Mouse (Mus musculus) urinary bladder, postnatal 14 days (tissue): Measurements from ENCODE around the gene Fblim1.

Experiments used
- DNase-seq: peaks from one replicate; pipeline ENCODE4 v3.0.0; 2021; ENCODE audit warnings: low spot score

The Fblim1 gene

DNA sequence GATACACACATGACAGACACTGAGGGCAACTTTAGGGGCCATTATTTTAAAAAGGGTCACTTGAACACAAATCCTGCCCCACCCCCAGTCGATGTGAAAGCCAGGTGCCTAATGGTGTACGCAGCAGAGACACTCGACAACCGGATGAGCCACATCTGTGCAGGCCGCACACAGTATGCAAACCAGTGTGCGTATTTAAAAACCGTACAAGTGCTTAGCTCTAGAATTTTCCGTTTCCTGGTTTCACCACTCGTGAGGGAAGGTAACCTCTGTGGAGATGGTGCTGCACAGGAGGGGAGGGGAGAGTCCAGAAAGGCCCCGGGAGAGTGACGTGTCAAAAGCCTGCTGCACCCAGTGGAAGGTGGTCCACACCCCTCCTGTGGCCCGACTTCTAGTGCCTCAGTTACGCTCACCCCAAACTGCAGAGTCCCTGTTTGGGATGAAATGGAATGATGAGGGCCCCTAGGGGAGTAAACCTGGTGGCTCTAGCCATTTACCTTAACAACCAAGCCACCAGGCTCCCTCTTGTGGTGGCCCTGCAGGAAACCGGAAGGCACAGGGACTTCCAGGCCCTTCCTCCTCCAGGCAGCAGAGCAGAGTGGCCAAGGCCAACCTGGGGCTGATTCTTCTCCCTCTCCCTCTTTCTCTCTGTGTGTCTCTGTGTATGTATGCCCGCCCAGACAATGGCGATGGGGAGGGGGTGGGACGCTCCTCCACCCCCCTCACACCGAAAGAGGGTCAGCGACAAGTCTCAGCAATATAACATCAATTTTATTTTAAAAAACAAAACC, 19.3 kb upstream of the Fblim1 start:
- no peak for DNase-seq

- no peak for DNase-seq
Measured at GRCm38 (mm10) chr4:141624134-141624533, 18.2 kb upstream of the Fblim1 start.

- DNase-seq: no peak
Measured at GRCm38 (mm10) chr4:141623666-141624065, 17.8 kb upstream of the Fblim1 start, which contains the start of gene Slc25a34. Slc25a34 (minus strand) TSS chr4:141623821.

DNA sequence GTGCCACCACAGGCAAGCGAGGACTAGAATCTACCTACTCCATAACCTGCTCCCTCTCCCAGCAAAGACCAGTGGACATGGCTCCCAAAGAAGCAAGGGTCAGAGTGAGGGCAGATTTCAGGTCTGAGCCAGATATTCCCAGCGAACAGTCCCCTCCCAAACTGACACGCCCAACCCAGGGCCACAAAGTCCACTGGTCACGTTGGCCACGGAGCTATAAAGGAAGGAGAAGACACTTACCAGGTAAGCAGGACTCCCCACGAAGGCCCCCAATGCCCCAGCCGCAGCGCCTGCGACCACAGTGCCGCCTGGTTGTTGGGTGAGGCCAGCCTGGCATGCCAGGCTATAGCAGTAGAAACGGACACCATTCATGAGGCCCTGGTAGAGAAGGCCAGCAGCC, 17.1 kb upstream of the Fblim1 start:
- DNase-seq: no peak

DNA sequence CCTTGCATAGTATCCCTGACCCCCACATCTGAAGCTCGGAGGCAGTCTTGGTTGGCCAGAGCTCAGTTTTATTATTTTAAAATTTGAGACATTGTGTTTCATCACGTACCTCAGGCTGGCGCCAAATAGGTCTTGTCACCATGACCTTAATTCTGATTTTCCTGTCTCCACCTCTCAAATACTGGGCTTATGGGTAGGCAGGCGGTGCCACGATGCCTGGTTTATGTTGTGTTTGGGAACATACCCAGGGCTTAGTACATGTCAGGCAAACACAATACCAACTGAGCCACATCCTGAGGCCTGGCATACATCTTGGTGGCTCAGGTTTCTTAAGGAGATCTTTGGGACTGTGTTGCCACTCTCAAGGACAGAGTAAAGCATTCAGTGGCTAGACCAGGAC, 16.7 kb upstream of the Fblim1 start:
- no peak for DNase-seq

DNA sequence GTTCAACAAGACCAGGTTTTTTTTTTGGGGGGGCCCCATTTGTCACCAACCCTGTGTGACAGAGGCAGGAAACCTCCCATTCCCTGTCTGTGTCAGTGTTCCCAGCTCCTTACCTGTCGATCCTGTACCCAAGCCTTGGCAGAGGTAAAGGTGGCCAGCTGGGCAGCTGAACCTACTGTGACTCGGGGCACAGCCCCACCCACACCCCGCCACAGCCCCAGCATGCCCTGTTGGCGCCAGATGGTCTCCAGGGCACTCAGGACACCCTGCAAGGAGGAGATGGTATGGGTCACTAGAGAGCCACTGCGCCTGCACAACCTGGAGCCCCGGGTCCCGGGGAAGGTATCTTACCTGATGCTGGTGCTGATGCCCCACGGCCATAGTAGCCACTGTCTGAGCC, 16.2 kb upstream of the Fblim1 start:
- no peak for DNase-seq

- DNase-seq: no peak
Measured at GRCm38 (mm10) chr4:141621297-141621696, 15.4 kb upstream of the Fblim1 start.

DNA sequence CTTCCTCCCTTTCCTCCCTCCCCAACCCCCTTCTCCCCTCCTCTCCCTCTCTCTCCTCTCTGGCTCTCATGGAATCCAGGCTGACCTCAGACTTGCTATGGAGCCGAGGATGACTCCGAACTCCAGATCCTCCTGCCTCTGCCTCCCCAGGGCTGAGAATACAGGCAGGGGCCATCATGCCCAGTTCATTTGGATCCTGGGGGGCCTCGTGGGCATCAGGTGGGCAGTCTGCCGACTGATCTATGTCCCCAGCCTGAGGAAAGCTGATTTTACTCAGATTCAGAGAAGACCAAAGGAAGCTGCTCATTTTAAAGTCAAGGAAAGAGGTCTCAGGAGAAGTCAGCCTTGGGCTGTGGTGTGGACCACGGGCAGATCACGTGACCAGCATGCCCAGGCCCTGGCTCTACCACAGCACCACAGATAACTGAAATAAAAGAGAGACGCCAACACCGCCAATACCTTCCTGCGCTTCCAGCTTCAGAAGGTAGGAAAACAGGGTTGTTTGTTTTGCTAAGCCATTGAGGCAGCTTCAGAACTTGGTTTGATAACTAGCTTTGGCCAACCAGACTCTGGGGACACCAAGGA, 13.5 kb upstream of the Fblim1 start:
- no peak for DNase-seq

DNA sequence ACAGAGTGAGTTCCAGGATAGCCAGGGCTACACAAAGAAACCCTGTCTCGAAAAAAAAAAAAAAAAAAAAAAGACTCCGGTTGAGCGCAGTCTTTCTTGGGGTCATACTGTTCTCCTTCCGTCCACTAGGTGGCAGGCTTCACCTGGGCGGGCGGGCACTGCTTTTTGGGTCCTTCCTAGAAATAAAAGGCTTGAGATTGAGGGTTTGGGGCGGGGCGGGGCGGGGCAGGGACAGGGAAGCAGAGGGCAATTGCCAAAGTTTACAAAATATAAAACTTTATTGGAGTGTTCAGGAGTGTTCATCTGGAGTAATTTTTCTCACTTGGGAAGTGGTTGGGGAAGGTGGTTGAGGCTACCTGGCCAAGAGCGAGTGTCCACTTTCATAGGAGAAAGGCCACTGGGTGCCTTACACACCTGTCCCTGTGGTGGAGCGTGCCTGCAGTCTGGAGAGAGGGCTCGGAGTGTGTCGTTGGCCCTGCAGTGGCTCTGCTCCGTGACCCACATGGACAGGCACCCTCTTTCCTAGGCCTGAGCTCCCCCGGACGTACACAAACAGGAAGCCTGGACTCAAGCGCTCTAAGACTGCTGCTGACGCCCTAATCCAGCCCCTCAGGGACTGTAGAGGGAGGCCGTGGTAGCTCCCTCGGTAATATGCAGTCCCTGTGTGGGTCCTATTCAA, 12.8 kb upstream of the Fblim1 start, which contains the start of gene Tmem82:
TSS of gene Tmem82 (minus strand) at position 69 of the 679 bp plus-strand sequence.
- DNase-seq: peak; percentile 57

DNA sequence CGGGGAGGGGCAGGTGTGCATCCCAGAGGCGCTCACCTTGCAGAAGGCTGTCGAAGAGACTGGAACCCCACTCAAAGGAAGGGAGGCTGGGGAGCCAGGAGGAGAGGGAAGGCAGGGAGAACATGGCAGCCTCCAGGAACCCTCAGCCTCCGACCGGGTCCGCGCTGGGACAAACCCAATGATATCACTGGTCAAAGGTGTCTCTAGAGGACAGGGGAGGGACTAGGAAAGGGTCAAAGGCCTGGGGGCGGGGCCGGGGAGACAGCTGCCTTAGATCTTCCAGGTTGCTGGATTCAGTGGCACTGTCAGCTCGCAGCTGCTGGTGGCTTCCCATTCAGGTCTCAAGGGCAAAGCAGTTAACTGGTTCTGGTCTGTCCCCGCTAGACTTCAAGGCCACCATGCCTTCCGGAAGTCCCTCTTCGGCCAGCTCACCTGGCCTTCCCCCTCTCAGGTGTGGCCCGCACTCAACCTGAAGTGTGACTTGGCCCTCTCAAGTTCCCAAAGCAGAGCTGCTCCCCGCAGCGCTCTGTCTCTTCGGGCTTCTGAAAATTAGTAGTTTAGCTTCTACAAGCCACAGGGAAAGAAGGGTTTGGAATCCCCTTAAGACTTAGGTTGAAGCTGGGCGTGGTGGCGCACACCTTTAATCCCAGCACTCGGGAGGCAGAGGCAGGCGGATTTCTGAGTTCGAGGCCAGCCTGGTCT, 12.1 kb upstream of the Fblim1 start:
- DNase-seq: no peak

DNA sequence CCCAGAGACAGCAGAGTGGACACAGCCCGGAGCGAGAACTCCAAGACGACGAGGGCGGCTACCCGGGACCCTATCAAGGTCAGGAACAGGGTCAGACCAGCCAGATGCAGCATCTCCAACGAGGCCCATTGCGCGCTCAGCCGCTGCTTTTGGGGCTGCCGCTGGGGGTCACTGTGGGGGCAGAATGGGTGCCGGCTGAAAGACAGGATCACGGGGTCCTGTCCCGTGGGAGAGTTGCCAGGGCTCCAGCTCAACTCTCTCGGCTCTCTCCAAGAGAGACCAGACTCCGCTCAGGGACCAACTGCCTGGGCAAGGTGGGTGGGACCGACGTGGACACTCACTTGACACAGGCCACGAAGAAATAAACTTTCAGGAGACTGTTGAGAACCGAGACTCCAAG, 11.4 kb upstream of the Fblim1 start:
- peak; percentile 73 for DNase-seq

- no peak for DNase-seq
Measured at GRCm38 (mm10) chr4:141616811-141617210, 10.9 kb upstream of the Fblim1 start.

DNA sequence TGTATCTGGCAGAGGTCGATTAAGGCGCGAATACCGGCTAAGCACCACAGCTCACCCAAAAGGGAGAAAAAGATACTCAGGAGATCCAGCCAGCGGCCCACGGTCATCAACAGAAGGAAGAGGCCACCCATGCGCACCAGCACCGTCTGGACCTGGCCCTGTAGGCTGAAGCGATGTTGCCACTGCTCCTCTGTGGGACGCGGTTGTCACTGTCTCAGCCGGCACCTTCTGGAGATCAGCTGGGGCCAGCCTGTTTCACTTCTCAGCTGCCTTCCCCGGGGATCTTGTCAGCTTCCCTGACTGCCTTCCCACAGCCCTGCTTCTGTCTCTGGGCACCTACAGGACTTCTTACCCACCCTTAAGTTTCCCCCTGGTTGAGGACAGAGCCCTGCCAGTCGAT, 9.1 kb upstream of the Fblim1 start:
- no peak for DNase-seq

DNA sequence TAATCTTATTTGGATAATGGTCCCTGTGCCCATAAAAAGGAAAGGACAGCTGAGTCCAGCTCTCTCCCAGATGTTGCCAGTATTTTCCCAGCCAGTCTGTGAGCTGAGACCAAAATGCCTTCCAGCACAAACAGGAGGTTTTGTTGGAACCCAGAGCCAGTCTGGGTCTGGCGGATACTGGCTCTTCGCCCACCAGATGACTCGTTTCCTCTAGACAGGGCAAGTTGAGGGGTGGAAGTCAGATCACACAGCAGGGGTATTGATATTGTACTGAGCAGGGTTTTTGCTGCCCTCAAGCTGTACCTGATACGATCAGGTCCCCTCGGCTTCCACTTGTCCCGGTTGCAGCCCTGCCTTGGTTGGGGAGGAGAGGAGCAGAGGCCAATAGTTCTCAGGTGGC, 3.6 kb upstream of the Fblim1 start:
- DNase-seq: no peak

DNA sequence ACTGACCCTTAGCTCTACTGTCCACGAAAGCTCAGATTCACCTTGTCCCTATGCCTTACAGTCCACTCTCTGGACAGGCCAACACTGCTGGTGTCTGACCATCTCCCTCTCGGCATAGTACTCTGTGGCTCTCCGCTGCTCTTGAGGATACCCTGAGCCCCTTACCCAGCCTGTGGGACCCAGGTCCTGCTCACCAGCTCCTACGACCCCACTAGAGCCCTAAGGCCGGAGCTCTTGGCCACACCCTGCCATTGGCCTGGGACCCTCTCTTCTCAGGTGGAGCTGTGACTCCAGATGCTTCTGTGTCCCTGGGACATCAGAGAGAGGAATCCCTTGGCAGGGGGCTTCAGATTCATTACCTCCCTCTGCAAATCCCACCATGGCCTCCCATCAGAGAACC, 475 bp downstream of the Fblim1 start:
- DNase-seq: no peak

DNA sequence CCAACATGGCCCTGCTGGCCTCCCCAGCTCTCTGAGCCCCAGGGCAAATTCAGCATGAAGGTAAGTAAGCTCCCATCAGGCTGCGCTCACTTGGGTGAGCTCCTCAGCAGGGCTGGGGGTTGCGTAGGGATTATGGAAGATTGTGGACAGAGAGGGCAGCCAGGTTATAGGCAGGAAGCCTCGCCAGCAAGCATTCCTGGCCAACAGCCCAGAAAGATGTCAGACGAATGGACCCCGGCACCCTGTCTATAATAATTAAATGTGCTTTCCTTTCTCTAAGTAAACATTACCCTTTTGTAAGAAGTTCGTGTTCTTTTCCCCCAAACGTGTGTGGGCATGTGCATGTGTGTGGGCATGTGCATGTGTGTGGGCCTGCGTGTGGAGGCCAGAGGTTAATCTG, 1.4 kb downstream of the Fblim1 start:
- peak; percentile 61 for DNase-seq

- no peak for DNase-seq
Measured at GRCm38 (mm10) chr4:141603921-141604320, 2.0 kb downstream of the Fblim1 start.

GRCm38 (mm10) chr4:141602523-141603223, 3.2 kb downstream of the Fblim1 start:
- DNase-seq: no peak

GRCm38 (mm10) chr4:141601148-141601862, 4.6 kb downstream of the Fblim1 start:
- no peak for DNase-seq

DNA sequence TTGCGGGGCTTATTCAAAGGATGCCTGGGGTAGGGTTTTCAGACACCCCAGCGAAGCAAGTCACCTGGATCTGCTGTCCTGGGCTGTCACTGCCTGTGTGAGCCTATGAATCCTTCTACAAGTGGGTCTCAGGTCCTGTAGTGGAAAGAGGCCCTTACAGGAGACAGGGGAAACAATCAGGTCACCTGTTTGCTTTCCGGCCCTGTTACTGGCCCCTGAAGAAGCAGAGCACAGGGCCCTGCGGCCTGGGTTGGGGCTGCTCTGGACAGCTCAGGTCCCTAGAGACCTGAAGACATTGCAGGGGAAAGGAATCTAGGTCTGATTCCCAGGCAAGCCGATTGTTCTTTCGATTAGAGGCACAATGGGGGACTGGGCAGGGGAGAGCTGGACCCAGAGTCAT, 5.5 kb downstream of the Fblim1 start:
- no peak for DNase-seq
